Mouse (Mus musculus): ENCODE results near the gene Dhx34.

Gene Dhx34

GRCm38 (mm10) chr7:16210862-16211365, 10.9 kb downstream of the Dhx34 start:
- peak in 1 of 2 experiments; percentile 41 for DNase-seq (ENCODE audit: low spot score in 2 of 2)

GRCm38 (mm10) chr7:16208781-16209665, 12.8 kb downstream of the Dhx34 start:
- DNase-seq (ENCODE audit: low spot score in 2 of 2): no peak

DNA sequence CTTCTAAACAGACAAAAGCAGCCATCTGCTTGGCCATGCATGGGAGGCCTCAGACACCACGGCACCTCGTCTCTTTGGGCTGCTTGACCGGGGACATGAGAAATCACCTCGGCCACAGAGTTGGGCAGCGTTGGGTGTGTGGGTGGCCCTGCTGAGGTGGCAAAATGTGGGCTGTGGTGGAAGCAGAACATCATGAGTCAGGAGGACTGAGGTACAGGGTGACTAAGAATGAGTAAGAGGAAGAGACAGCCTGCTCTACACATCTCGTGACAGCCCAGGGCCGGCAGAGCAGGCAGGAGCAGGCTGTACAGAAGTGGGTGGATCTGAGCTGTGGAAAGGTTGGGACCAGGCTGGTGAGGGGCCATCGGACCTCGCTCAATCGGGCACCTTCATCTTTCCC, 14.3 kb downstream of the Dhx34 start:
- no peak for DNase-seq (ENCODE audit: low spot score in 2 of 2)

DNA sequence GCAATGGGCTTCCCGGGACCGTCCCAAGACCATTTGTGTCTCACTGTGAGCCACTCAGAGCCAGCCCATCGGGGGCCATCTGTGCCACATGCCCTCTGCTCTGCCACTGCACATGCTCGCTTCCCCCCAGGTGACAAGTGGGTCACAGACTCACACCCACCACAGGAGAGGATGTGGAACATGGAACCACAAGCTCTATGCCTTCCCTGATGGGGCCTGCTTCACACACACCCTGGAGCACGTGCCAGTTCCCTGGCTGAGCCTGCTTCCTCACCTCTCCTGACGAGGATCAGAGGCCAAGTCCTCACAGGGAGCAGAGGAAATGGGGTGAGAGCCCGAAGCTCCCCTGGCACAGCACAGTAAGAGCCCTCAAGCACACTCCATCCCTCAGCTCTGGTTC, 14.8 kb downstream of the Dhx34 start:
- DNase-seq (ENCODE audit: low spot score in 2 of 2): no peak

- DNase-seq (ENCODE audit: low spot score in 2 of 2): no peak
Observed at GRCm38 (mm10) chr7:16204791-16205190, 17.0 kb downstream of the Dhx34 start.

DNA sequence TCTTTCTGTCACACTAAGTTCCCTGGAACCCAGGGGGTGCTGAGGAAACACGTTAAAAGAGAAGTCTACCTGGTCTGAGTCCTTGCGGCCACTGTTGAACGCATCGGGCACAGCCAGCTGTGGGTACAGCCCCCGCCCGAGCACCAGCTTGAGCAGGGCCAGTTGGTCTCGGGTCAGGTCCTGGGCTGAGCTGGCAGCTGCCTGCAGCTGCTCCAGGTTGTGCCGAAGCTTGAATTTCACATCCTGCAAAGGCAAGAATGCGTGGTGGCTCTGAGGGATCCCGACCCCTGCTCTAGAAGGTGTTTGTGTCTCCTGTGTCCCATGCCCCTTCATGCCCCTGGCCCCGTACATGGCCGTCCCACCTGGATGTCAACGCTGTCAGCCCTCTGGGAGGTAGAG, 18.3 kb downstream of the Dhx34 start:
- no peak for DNase-seq (ENCODE audit: low spot score in 2 of 2)

DNA sequence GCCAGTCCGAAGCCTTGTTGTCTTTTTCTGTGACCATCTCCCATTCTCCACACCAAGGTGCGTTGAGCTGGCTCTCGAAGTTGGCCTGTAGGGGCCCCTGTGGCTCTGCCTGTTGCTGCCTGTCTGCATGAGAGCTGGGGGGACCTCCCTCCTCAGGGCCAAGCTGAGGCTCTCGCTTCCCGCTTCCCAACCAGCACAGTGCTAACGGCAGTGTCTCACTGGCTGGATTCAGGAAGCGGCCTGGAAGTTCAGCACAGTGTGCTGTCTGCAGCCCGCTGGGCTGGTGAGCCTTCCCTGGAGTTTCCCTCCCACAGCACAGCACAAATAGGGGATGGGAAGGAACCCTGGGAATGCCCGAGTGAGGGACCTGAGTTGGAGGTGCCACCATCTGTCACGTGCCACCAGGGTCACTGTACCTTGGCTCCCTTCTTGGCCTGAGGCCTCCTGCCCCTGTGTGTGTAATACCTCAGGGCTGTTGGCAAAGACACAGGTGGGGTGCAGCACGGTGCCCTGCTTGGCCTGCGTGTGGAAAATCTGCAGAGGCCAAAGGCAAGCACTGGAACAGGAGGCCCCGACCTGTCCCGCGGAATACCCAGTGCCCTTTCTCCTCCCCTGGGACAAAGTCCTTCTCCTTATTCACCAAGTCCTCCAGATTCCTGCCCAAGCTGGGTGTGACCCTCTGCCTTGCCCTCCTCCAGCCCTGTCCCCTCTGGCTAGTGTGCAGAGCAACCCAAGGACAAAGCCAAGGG, 18.9 kb downstream of the Dhx34 start:
- DNase-seq (ENCODE audit: low spot score in 2 of 2): no peak

DNA sequence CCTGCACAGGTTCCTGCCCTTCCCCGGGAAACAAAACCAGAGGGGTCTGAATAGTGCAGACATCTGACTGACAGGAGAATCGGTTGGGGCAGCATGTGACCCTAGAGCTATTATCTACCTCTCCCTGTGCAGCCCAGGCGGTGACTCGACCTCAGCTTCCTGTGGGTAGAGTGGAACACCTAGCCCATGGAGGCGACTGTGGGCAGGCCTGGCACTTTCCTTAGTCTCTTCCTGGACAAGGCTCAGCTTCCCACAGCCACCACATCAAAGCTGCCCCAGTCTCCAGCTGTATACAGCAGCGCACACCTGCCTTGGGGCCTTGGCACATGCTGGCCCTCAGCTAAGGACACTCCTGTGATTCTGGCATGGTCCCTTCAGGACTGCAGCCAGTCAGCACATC, 20.7 kb downstream of the Dhx34 start:
- no peak for DNase-seq (ENCODE audit: low spot score in 2 of 2)

DNA sequence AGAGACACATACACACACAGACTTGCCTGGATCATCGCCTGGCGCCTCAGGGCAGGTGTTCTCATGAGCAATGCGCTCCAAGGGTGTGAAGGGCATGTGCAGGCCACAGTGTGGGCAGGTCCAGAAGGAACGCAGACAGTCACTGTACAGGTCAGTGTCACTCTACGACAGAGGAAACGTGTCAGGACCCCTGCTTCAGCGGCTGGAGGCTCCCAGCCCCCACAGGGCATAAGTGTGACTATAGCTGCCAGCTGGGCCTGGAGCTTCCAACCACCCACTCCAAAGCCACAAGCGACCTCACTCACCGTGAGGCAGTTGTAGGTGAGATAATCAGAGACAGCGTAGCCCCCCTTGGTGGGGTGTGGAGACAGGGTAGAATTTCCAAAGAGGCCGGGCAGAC, 23.3 kb downstream of the Dhx34 start:
- no peak for DNase-seq (ENCODE audit: low spot score in 2 of 2)

GRCm38 (mm10) chr7:16197166-16197565, 24.7 kb downstream of the Dhx34 start:
- peak in 1 of 2 experiments; percentile 54 for DNase-seq (ENCODE audit: low spot score in 2 of 2)

DNA sequence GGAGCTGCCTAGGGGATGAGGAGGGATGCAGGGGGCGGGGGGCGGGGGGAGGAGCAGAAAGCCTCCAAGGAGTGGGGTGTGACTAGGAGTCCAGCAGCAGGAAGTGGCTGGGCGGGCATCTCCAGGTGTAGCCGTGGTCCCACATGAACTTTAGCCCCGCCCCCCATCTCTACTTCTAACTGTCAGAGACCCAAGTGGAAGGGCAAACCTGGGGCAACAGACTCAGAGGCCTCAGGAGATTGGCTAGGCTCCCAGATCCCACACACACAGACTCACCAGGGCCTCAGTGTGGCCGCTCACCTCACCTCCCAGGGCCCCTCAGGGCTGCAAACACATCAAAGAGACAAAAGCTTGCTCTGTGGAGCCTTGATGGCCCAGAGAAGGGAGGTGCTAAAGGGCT, 25.2 kb downstream of the Dhx34 start:
- no peak for DNase-seq (ENCODE audit: low spot score in 2 of 2)

DNA sequence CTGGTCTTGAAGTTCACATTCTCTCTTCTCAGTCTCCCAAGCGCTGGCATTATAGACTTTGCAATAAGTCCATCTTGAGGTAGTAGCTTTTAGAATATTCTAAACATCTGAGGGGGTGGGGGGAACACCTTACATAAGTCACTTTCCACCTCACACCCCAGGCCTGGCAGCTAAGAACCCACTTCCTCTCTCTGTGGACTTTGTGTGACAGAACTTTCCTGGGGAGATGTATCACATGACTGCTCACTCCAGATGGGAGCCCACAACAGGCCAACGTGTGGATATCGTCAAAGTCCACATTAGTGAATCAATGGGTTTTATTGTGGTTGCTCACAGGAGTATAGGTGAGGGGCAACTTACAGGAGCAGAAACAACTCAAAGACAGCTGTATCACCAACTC, 28.1 kb downstream of the Dhx34 start:
- DNase-seq (ENCODE audit: low spot score in 2 of 2): no peak

DNA sequence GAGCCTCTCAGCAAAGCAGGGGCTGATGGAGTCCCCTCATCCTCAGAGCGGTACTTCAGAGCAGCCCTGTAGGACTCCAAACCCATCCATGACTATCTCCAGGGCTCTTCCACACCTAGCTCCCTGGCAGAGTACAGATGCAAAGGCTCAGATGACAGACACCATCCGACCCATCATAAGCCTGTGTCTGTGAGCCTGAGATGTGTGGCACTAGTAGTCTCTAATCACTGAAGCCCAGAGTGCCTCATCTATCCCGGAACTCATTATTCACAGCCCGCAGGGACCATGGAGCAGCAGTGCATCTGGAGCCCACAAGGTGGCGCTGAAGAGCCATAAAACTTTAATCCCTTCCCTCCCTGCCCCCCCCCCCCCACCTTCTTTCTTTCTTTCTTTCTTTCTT, 29.5 kb downstream of the Dhx34 start:
- DNase-seq (ENCODE audit: low spot score in 2 of 2): peak; percentile 70 to 86

DNA sequence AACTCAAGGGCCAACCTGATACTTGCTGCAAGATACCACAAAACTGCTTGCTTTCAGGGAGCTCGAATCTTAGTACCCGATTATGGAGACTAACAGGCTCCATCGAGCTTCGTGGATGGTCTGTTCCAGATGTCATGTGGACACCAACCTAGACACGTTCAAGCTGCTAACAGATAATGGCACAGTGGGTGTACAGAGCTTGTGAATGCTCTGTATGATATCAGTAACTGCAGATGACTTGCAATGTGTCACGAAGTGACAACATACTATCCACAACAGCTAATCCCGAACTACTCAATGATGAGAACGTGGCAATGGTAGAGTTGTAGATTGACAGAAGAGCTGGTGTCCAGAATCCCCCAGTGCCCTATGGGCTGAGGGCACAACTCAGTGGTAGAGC, 34.3 kb downstream of the Dhx34 start:
- no peak for DNase-seq (ENCODE audit: low spot score in 2 of 2)

DNA sequence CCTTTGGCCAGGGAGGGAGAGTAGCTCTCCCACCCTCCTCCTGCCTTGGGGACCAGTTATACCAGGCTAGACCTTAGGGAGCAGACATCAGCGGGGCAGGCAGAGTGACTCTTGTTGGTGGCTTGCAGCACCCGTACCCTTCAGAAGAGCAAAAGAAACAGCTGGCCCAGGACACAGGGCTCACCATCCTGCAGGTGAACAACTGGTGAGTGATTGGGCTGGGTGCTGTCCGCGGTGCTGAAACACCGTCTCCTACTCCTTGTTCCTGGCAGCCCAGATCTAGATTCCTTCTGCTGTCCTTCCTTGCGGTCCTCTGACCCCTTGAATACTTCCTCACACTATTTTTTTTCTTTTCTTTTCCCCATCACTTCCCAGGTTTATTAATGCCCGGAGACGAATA, 38.2 kb downstream of the Dhx34 start:
- peak; percentile 32 to 80 for DNase-seq (ENCODE audit: low spot score in 2 of 2)

DNA sequence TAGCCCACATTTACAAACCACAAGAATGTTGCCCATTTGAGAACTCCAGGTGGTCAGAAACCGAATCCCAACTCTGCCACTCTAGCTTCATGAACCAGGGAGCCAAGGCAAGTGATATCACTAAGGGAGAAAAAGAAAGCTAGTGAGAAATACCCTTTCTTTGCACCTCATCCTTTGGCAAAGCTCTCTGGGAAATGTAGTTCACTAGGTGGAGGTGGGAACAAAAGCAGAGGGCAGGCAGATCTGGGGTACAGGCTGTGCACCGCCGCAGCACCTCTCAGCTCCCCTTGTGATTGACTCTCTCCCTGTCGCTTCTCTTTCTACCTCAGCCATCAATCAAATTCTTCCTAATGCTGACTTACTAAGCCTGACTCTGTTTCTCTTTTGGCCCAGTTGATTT, 43.7 kb downstream of the Dhx34 start:
- DNase-seq (ENCODE audit: low spot score in 2 of 2): no peak

- DNase-seq (ENCODE audit: low spot score in 2 of 2): no peak
Observed at GRCm38 (mm10) chr7:16175542-16175931, 46.3 kb downstream of the Dhx34 start.

GRCm38 (mm10) chr7:16174597-16175541, 47.0 kb downstream of the Dhx34 start, which contains the start of gene Meis3:
Meis3 (plus strand) TSS chr7:16175090.
- peak in 1 of 2 experiments; percentile 49 for DNase-seq (ENCODE audit: low spot score in 2 of 2)

- DNase-seq (ENCODE audit: low spot score in 2 of 2): no peak
Observed at GRCm38 (mm10) chr7:16173146-16173545, 48.7 kb downstream of the Dhx34 start.

GRCm38 (mm10) chr7:16172586-16173140, 49.2 kb downstream of the Dhx34 start:
- no peak for DNase-seq (ENCODE audit: low spot score in 2 of 2)

DNA sequence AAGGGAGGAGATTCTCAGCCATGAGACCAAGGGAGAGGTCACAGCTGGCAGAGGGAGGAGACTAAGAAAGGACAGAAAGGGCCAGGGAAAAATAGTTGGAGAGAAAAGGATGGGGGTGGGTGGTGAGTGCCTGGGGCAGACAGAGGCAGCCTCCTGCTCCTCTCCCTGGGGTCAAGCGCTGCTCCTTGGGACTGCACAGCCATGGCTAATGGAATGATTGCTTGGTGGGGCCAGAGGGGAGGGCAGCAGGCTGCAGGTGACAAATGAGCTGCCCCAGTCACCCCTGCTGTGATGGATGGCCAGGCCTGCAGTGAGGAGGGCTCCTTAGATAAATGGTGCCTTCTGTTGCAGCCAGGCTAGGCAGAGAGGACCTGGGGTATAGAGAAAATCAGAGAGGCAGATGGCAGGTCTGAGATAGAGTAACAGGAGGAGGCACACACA, 49.7 kb downstream of the Dhx34 start:
- DNase-seq (ENCODE audit: low spot score in 2 of 2): no peak

Measured in spleen, postnatal 10 days (tissue).